Mouse (Mus musculus): ENCODE measurements around the gene Runx2. TPM values are rescaled to one million over a fixed set of nuclear protein-coding genes. Genes with fewer than 3 reads are reported as not detected.

Runx2 gene
- 44.1 and 49.8 TPM in 2 replicates for polyA plus RNA-seq (2012; rRNA removed)

DNA sequence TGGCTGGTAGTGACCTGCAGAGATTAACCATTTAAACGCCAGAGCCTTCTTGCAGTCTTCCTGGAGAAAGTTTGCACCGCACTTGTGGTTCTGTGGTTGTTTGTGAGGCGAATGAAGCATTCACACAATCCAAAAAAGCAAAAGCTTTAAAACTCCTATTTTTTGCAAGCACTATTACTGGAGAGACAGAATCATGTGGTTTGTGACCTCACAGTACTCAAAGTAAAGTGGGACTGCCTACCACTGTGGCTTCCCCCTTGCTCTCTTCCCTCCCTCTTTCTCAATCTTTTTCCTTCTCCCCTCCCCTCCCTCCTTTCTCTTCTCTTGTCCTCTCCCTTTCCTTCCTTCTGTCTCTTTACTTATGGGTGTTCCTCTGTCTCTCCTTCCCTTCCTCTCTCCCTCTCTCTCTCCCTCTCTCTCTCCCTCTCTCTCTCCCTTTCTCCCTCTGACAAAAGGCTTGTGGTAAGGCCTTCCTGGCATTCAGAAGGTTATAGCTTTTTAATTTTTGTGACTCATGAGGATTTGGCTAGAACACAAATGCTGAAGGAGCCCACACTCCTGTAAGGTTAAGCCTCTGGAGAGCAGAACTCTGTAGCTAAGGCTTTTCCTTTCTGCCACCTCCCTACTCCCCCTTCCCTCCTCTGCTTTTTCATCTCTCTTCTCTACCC, at the start of gene Runx2:
TSS of gene Runx2 (minus strand) at position 290 of the 668 bp plus-strand sequence.

DNA sequence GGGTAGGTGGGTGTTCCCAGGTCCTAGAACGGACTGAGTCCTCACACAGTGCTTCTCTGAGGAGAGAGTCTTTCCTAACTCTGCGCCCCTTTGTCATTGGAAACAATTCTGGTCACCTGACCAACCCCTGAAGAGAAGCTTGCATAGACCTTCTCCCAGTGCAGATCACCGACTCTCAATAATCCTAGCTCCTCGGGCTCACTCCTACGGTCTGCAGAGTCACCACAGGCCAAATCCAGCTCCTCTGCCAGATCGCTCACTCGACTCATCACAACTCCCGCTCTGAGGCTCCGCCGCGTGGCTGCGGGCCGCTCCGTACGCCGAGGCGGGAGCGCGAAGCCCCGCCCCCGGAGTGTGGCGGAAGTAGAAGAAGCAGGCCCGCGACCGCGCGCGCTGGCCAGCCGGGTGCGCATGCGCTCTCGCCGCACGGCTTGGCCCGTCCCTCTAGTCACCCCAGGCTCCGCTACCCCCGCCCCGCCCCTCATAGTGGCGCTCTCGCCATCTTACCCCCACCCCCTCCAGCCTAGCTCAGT, 37.8 kb downstream of the Runx2 start, which contains the start of gene Supt3:
TSS of gene Supt3 (plus strand) at position 415 of the 533 bp plus-strand sequence.

Other genes with a start within 250 kb of the Runx2 start
- gene Supt3, start 37.6 kb downstream of the Runx2 start, polyA plus RNA-seq (2012; rRNA removed): 4.2 and 6.0 TPM in 2 replicates